Mouse (Mus musculus) CH12.LX (cell line): Measurements from ENCODE around the gene Ubr4.

Experiments
- BHLHE40 ChIP-seq: IDR thresholded peaks from 2 replicates; pipeline ENCODE4 v1.6.1; 2011; ENCODE audit warnings: mild to moderate bottlenecking, low read depth, low read length, improper control_type of control experiment
- CHD2 ChIP-seq: IDR thresholded peaks from 2 replicates; pipeline ENCODE4 v1.6.1; 2011; ENCODE audit warnings: low read length, improper control_type of control experiment
- CTCF ChIP-seq, 2 experiments: IDR thresholded peaks in 1 of 2; conservative IDR thresholded peaks in 1 of 2; 2 replicates each; pipeline ENCODE4 v1.5.1; 2011 to 2012; ENCODE audit warnings: low read depth in 2 of 2, low read length in 2 of 2, improper control_type of control experiment in 1 of 2, inconsistent platforms in 1 of 2, mild to moderate bottlenecking in 1 of 2, moderate library complexity in 1 of 2
- E2F4 ChIP-seq: IDR thresholded peaks from 2 replicates; pipeline ENCODE4 v1.6.1; 2011; ENCODE audit warnings: low read depth, low read length, improper control_type of control experiment; ENCODE audit not compliant: insufficient replicate concordance
- EP300 ChIP-seq: IDR thresholded peaks from 2 replicates; pipeline ENCODE4 v1.6.1; 2011; ENCODE audit warnings: low read length, improper control_type of control experiment
- ETS1 ChIP-seq: conservative IDR thresholded peaks from 2 replicates; pipeline ENCODE4 v1.6.1; 2012; ENCODE audit warnings: low read depth, mild to moderate bottlenecking, inconsistent platforms, low read length, improper control_type of control experiment, moderate library complexity
- MAFK ChIP-seq: IDR thresholded peaks from 2 replicates; pipeline ENCODE4 v1.6.1; 2011; ENCODE audit warnings: low read length, improper control_type of control experiment; ENCODE audit not compliant: insufficient replicate concordance
- MAX ChIP-seq: IDR thresholded peaks from 2 replicates; pipeline ENCODE4 v1.6.1; 2011; ENCODE audit warnings: low read length, improper control_type of control experiment
- MAZ ChIP-seq: IDR thresholded peaks from 2 replicates; pipeline ENCODE4 v1.6.1; 2012; ENCODE audit warnings: low read depth, mild to moderate bottlenecking, inconsistent platforms, low read length, improper control_type of control experiment, moderate library complexity
- POLR2A ChIP-seq: IDR thresholded peaks from 2 replicates; pipeline ENCODE4 v1.6.1; 2011; ENCODE audit warnings: low read depth, mild to moderate bottlenecking, improper control_type of control experiment, low read length
- USF1 ChIP-seq: IDR thresholded peaks from 2 replicates; pipeline ENCODE4 v1.6.1; 2014; ENCODE audit warnings: low read depth, mild to moderate bottlenecking, inconsistent platforms, low read length, improper control_type of control experiment

DNA sequence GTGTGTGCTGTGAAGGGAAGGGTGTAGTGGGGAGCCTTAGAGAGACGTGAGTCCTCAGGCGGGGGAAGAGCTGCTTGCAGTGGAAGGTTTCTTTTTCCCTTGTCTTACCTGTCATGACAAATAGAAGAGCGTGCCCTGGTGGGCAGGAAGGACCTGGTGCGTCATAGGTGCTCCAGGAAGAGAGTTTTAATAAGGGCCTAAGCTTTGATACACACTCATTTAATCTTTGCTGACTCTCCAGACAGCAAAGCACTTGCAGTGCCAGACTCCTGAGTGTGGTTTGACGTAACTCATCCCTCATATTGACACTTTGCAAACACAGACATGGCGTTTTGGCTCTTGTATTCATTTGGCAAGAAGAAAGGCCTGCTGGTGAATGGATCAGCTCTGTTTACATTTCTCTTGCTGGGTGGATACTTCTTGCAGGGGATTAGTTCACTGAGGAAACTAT is 34.5 kb downstream of the Ubr4 start:
- TF ChIP-seq BHLHE40 (no peak), MAFK (no peak), CTCF (conservative IDR thresholded peaks at IDR 0.05 in 1 of 2, IDR thresholded peaks at IDR 0.05 in 1 of 2; ENCODE audit: low read depth in 2 of 2, low read length in 2 of 2) (no peak), POLR2A (no peak), ETS1 (no peak), EP300 (no peak), USF1 (no peak), MAZ (no peak), E2F4 (no peak), MAX (no peak), CHD2 (no peak)
